Mouse (Mus musculus) left cerebral cortex, postnatal 4 days (tissue): ENCODE measurements at regions not wholly inside any gene's neighbourhood (a gene's known extent, or its start where the extent isn't known, plus 50 kb on each side); places are given as distances from the start of the nearest gene placed in this dataset.

ENCODE experiments used
- DNase-seq: peaks from one replicate; pipeline ENCODE4 v3.0.0-alpha.2; 2022
- intact Hi-C: fragments of 180-260 bp; cut with DNase I; formaldehyde crosslinking; loops from one replicate; pipeline ENCODE4 v1.15.1; 2025

DNA sequence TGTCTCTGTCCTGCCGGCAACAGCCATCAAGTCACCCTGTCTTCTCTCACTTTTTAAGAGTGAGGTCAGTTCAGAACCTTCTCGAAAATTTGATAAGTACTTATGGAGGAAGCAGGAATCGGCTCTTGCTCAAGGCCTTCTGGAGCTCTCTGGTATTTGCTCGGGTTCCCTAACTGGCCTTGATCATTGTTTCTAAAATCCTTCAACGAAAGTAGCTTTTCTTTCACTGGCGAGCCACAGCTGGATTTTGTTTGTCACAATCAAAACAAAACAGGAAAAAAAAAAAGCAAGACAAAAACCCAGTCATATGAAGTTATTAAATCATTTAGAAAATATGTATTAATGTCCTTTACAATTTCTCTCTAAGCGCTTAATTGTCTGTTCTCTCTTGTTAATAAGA lies 156.6 kb upstream of the Tex13c2 start:
- DNase-seq: no peak
- intact Hi-C loops: no loop called here

DNA sequence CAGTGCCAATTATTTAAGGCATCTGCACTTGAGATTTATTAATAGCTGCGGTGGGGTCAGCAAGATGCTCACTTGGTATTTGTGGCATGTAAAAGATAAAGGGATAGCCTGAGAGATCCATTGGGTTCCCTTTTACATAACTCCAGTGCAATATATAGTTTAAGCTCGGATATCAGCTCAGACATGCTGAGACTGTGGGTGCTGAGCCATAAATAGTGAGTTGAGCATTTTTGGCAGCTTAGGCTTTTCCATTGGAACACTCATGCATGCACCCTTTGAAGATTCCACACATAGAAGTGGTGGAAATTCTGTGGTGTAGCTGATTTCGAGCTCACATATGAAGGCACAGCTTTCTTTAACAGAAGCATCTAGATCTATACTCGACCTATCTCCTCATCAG lies 155.9 kb upstream of the Tex13c2 start:
- DNase-seq: no peak
- intact Hi-C loops: no loop called here

GRCm38 (mm10) chrX:42334794-42335193 lies 154.7 kb upstream of the Tex13c2 start:
- no peak for DNase-seq
- intact Hi-C loops: no loop called here

GRCm38 (mm10) chrX:42336772-42337171 lies 152.7 kb upstream of the Tex13c2 start:
- intact Hi-C loops: no loop called here
- no peak for DNase-seq

GRCm38 (mm10) chrX:42342362-42342761 lies 147.1 kb upstream of the Tex13c2 start:
- DNase-seq: no peak
- intact Hi-C loops: no loop called here

GRCm38 (mm10) chrX:42342951-42343879 lies 146.3 kb upstream of the Tex13c2 start:
- intact Hi-C loops: no loop called here
- peak; percentile 2 for DNase-seq

GRCm38 (mm10) chrX:42352610-42353254 lies 136.8 kb upstream of the Tex13c2 start:
- intact Hi-C loops: no loop called here

DNA sequence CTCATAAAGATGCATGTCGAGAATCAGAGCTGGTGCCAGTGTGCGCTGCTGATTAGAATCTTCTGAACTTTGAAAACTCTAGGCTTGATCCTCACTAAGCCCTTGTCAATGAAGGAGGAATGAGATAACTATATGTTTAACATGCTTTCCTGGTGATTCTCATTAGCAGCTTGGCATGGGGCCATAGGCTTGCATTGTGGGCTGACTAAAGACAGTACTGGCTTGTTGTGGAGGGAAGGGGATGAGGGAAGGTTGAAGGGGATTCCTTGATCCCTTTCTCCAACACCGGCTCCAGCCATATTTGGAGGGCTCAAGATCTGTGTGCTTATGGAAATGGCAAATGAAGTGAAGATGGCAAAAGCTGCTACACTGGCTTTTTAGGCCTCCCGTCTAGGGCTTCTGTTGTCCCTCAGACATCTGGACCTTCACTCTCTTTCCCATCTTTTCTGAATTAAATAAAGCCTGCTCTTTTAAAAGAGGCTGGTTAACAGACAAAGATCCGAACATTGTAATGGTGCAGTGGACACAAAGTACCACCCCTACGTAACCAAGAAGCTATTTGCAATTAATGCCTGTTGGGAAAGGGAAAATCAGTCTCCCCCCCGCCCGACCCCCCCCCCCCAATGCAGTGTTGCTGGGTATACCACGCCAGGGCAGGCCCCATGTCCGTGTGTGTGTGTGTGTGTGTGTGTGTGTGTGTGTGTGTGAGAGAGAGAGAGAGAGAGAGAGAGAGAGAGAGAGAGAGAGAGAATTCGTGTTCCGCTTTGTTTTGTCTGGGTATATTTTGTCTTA lies 129.9 kb upstream of the Tex13c2 start:
- DNase-seq: peak; percentile 20
- intact Hi-C loops: no loop called here

More at GRCm38 (mm10) chrX:42352610-42353254, 136.8 kb upstream of the Tex13c2 start:
- DNase-seq: no peak

GRCm38 (mm10) chrX:42360173-42360931 lies 129.1 kb upstream of the Tex13c2 start:
- intact Hi-C loops: no loop called here
- DNase-seq: peak; percentile 9

DNA sequence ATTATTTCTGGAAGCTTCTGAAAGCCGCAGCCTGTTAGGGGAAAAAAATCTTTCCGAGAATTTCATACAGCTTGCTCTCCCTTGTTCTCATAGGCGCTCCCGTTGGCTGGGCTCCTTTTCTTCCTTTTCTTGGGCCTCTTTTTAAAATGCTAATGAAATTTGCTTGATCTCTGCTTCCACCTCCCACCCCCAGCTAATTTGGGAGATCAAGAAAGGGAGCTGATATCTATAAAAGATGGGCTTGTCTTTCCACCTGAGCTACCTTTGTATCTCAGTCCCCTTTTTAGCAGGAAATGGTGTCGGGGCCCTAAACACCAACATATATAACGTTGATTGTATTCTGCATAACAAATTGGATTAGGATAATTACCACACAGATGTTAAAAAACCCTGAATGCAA lies 128.5 kb upstream of the Tex13c2 start:
- intact Hi-C loops: no loop called here
- DNase-seq: no peak

DNA sequence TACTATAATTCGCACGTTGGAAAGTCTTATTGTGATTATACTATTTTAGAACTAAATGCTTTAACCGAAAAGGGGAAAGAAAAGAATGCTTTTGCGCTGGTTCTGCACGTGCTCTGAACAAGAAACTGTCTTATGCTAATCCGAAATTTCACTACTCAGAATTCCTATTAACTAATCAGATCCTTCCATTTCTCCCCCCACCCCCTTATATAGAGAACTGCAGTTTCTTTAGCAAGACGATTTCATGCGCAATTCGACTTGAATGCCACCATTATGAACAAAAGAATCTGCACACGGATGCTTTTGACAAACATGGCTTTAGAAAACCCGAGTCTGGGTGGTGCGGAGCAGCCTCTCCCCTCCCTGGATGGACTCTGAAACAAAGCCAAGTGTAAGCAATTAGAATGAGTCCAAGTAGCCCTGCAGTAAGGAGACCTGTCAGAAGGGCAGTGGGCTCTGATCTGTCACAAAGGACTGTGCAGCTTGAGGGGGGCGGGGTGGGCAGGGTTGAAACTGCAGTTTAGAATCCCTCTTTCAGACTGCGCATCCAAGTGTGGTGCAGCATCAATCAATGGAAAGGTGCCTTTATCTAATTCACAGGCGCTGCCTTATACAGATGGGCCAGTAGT lies 128.0 kb upstream of the Tex13c2 start:
- intact Hi-C loops: no loop called here
- DNase-seq: peak; percentile 19

GRCm38 (mm10) chrX:42364137-42364536 lies 125.4 kb upstream of the Tex13c2 start:
- intact Hi-C loops: no loop called here
- no peak for DNase-seq

DNA sequence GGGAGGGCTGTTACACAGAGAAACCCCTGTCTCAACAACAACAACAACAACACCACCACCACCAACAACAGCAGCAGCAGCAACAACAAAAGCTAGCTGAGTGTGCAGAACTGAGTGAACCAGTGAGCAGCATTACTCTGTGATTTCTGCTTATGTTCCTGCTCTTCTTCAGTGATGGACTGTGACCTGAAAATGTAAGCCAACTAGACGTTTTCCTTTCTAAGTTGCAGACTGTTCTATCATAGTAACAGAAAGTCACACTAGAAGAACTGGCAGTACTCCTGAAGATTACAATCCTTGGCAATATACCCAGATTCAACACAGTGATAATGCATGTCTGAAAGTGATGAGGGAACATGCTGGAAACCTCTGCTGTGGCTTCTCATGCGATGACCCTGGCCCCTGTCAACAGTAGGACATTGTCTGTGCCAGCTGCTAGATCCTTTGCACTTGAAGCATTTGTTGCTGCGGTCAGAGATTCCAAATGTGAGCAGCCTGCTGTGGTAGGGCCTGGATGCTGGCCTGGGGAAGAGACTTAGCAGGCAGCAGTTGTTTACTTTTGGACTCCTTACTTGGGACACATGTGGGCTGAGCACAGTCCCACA lies 115.6 kb upstream of the Tex13c2 start:
- DNase-seq: no peak
- intact Hi-C loops: no loop called here

GRCm38 (mm10) chrX:42393836-42394556 lies 95.5 kb upstream of the Tex13c2 start:
- DNase-seq: no peak
- intact Hi-C loops: no loop called here

DNA sequence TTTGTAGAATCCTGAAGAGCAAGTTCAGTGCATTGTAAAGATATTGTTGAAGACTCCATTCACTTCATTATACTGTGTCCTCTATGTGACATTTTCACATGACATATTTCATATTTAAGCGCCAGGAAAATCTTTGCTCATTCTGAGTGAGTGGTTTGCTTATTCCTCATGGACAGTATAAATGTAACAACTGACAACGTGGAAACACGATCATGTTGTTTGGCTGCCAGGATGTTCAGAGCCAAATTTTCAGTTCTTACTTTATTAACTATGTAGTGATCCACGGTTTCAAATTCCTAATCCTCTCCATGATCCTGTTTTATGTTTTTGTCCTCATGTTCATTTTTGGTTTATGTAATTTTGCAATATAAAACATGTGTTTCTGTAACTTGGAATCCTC lies 93.0 kb upstream of the Tex13c2 start:
- no peak for DNase-seq
- intact Hi-C loops: no loop called here

DNA sequence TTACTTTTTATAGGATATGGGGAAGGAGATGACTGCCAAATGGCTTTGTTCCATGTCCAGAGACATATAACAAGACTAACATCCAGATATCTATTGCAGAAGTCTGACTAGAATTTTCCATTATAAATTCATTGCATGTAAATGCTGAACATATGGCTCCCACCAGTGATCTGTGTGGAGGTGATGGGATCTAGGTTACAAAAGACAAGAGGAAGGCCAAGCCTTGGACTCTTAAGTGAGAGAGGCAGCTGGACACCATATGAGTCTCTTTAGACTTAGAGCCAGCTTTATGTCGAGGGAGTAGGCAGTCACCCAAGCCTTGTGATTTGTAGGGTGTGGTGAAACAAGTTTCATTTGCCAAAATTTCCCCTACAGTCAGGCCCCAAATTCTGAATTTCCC lies 90.7 kb upstream of the Tex13c2 start:
- intact Hi-C loops: no loop called here
- no peak for DNase-seq

DNA sequence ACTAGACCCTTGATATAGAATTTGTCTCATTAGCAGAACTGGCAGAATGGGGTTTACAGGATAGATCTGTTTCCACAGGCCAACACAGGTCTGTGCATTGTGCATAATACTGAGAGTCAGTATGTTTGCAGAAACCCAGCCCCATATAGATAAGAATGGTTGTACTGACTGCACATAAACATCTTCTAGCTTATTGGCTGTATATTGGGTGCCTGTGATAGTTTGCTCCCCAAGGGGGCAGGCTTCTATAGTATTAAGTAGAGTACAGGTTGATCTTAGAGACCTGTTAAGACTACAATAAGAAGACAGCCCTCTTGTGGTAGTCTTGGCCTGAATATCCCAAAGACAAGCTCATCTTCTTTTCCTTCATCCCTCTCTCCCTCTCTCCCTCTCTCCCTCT lies 90.1 kb upstream of the Tex13c2 start:
- no peak for DNase-seq
- intact Hi-C loops: no loop called here

- intact Hi-C loops: no loop called here
- no peak for DNase-seq
Measured at GRCm38 (mm10) chrX:42401091-42401490, 88.4 kb upstream of the Tex13c2 start.
